Mouse (Mus musculus) embryonic facial prominence, embryonic 14.5 days (tissue): ENCODE results near the gene Morf4l1. TPM values are rescaled to one million over a fixed set of nuclear protein-coding genes. Genes with fewer than 3 reads are reported as not detected.
"Not testable (repeated sequence)": the region's sequence is repeated elsewhere in the genome, so short reads cannot be mapped to it uniquely, and the experiment has no call there.

Source experiments
- ATAC-seq: fragments of 200-750 bp; cut with Nextera tagmentation; 2 replicates; pipeline ENCODE4 v1.8.0; 2017; ENCODE audit warnings: low read depth, moderate number of reproducible peaks, moderate TSS enrichment
- DNase-seq: peaks from one replicate; pipeline ENCODE4 v3.0.0-alpha.2; 2015; ENCODE audit warnings: low spot score
- H3K27ac ChIP-seq: fragments of 300-500 bp; sonication (generic); replicated peaks from 2 replicates; pipeline ENCODE4 v1.5.1; 2014; ENCODE audit warnings: low read depth, mild to moderate bottlenecking, low read length, moderate library complexity
- H3K27me3 ChIP-seq: fragments of 300-500 bp; sonication (generic); replicated peaks from 2 replicates; pipeline ENCODE4 v1.6.1; 2014; ENCODE audit warnings: low read length; ENCODE audit not compliant: control insufficient read depth, insufficient read depth
- H3K36me3 ChIP-seq: fragments of 300-500 bp; sonication (generic); 2 replicates; pipeline ENCODE4 v1.6.1; 2014; ENCODE audit warnings: low read length, mixed read lengths; ENCODE audit not compliant: control insufficient read depth, insufficient read depth
- H3K4me1 ChIP-seq: fragments of 300-500 bp; sonication (generic); 2 replicates; pipeline ENCODE4 v1.6.1; 2014; ENCODE audit warnings: antibody characterized with exemption, low read length; ENCODE audit not compliant: control insufficient read depth, insufficient read depth
- H3K4me2 ChIP-seq: fragments of 300-500 bp; sonication (generic); 2 replicates; pipeline ENCODE4 v1.6.1; 2014; ENCODE audit warnings: low read depth, mild to moderate bottlenecking, low read length, moderate library complexity, mixed read lengths
- H3K4me3 ChIP-seq: fragments of 300-500 bp; sonication (generic); 2 replicates; pipeline ENCODE4 v1.5.1; 2014; ENCODE audit warnings: low read depth, mild to moderate bottlenecking, low read length
- H3K9ac ChIP-seq: fragments of 300-500 bp; sonication (generic); 2 replicates; pipeline ENCODE4 v1.6.1; 2014; ENCODE audit warnings: low read depth, mild to moderate bottlenecking, low read length, moderate library complexity, mixed read lengths
- H3K9me3 ChIP-seq: fragments of 300-500 bp; sonication (generic); 2 replicates; pipeline ENCODE4 v1.6.1; 2016; ENCODE audit warnings: low read length; ENCODE audit not compliant: control insufficient read depth
- WGBS: fragments of 180-500 bp; shearing (Covaris S2); extraction: QIAGEN DNeasy Blood & Tissue Kit; methylation state at CpG from one replicate; pipeline ENCODE4 v1.1.7; 2014; 5-methylcytosine and 5-hydroxymethylcytosine counted together
- polyA plus RNA-seq: library from polyadenylated mRNA; unstranded; fragments of >200 nt; fragmentation: Nextera tagmentation; extraction: Ambion mirVana; gene quantifications from 2 replicates; pipeline ENCODE4 v1.2.1, GENCODE M21; 2014

Gene Morf4l1
- polyA plus RNA-seq, 1 experiment from 2014 or later, result 445 TPM

GRCm38 (mm10) chr9:90047937-90048627 lies 66.5 kb downstream of the Morf4l1 start:
- no peak overlapping the region for H3K4me2 ChIP-seq
- WGBS, result 66% methylated on average over 5 of the region's 5 CpGs
- no peak overlapping the region for H3K27ac ChIP-seq
- H3K9ac ChIP-seq, result no peak overlapping the region
- DNase-seq (no peak), ATAC-seq (no peak)
- no peaks in the 10 kb centered on the region for H3K36me3 ChIP-seq
- H3K4me1 ChIP-seq, result no peaks in the 10 kb centered on the region
- 0 out of 2 replicates have a peak, but pooled peaks cover 4% of the 10 kb centered on the region for H3K9me3 ChIP-seq
- H3K4me3 ChIP-seq, result no peak overlapping the region
- no peaks in the 10 kb centered on the region for H3K27me3 ChIP-seq

- Histone ChIP-seq H3K27ac (no peak overlapping the region), H3K9me3 (0 out of 2 replicates have a peak, but pooled peaks cover 4% of the 10 kb centered on the region), H3K36me3 (no peaks in the 10 kb centered on the region), H3K9ac (no peak overlapping the region), H3K4me1 (no peaks in the 10 kb centered on the region), H3K4me3 (no peak overlapping the region), H3K4me2 (no peak overlapping the region), H3K27me3 (no peaks in the 10 kb centered on the region)
- DNase-seq (no peak), ATAC-seq (no peak)
- 85% methylated on average over 7 of the region's 7 CpGs for WGBS
Measured at GRCm38 (mm10) chr9:90045191-90045590, 69.4 kb downstream of the Morf4l1 start.

GRCm38 (mm10) chr9:90042906-90043305 lies 71.7 kb downstream of the Morf4l1 start:
- not testable (repeated sequence) for H3K36me3 ChIP-seq, H3K4me3 ChIP-seq, H3K9me3 ChIP-seq, H3K4me2 ChIP-seq, ATAC-seq, H3K27ac ChIP-seq, DNase-seq, H3K9ac ChIP-seq, H3K27me3 ChIP-seq, H3K4me1 ChIP-seq
- WGBS, result 91% methylated on average over 8 of the region's 8 CpGs

Other genes starting within 250 kb of the Morf4l1 start
- 0.78 and 1.2 TPM in 2 replicates for gene Rasgrf1, start 204.9 kb downstream of the Morf4l1 start, polyA plus RNA-seq
- gene Ctsh, start 60.6 kb downstream of the Morf4l1 start, polyA plus RNA-seq, result 58.1 and 69.3 TPM in 2 replicates
- gene Adamts7, start 48.3 kb upstream of the Morf4l1 start, polyA plus RNA-seq, result 13.3 and 18.3 TPM in 2 replicates
- 23.4 and 27.2 TPM in 2 replicates for gene Tbc1d2b, start 156.0 kb upstream of the Morf4l1 start, polyA plus RNA-seq